Mouse (Mus musculus) left cerebral cortex, adult 2 months (tissue): ENCODE results near the gene Gimap5. TPM values are rescaled to one million over a fixed set of nuclear protein-coding genes. Genes with fewer than 3 reads are reported as not detected.
A peak's percentile ranks its signal among the peaks of the same experiment; 100 is the strongest.

ENCODE experiments used
- DNase-seq, 2 experiments: peaks; one replicate each; pipeline ENCODE4 v3.0.0; 2021 to 2022; ENCODE audit warnings: low spot score in 2 of 2, mixed read lengths in 1 of 2; ENCODE audit errors: extremely low spot score in 1 of 2
- H3K27ac ChIP-seq: fragments of 200-600 bp; 2 replicates; pipeline ENCODE4 v1.8.1; 2022
- H3K4me3 ChIP-seq: fragments of 200-600 bp; 2 replicates; pipeline ENCODE4 v1.8.1; 2022
- CTCF ChIP-seq: fragments of 200-600 bp; IDR thresholded peaks from 2 replicates; pipeline ENCODE4 v1.8.1; 2022; ENCODE audit warnings: antibody characterized with exemption, mild to moderate bottlenecking, moderate library complexity
- intact Hi-C: fragments of 180-260 bp; cut with DNase I; formaldehyde crosslinking; loops from one replicate; pipeline ENCODE4 v1.15.1; 2025
- total RNA-seq, 2 experiments: library from RNA; stranded (reverse); gene quantifications; 2 replicates each; pipeline ENCODE4 v1.2.3; 2021

Gene Gimap5
- total RNA-seq, 2 experiments from 2014 or later = 0.81 to 2.1 TPM

DNA sequence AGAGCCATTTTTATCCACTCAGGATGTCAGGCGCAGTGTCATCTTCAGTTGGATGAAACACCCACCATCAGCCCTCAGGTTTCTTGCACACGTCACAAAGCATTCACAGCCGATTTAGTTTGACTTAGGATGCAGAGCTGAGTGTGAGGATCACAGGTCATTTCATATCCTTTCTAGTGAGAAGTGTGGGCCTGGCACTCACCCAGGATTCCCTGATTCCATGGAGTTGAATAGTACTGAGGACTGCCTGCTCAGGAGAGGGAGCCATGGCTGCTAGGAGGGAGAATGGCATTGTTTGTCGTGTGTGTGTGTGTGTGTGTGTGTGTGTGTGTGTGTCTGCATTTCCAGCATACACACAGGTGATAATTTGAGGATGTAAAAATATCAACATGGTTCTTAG is 25.7 kb upstream of the Gimap5 start:
- no peak for TF ChIP-seq CTCF
- no peak for DNase-seq
- Histone ChIP-seq H3K4me3 (no peak overlapping the region), H3K27ac (no peak overlapping the region)
- intact Hi-C loops = no loop called here

DNA sequence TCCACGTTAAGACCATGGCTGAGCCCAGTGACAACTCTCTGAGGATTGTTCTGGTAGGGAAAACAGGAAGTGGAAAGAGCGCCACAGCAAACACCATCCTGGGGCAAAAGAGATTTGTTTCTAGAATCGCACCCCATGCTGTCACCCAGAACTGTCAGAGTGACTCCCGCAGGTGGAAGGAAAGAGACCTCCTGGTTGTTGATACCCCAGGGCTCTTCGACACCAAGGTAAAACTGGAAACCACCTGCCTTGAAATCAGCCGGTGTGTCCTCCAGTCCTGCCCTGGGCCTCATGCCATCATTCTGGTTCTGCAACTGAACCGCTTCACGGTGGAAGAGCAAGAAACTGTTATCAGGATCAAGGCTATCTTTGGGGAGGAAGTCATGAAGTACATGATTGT is 22.5 kb upstream of the Gimap5 start:
- H3K27ac ChIP-seq = no peak overlapping the region
- no peak for TF ChIP-seq CTCF
- no peak for DNase-seq
- H3K4me3 ChIP-seq = no peak overlapping the region
- intact Hi-C loops = no loop called here

DNA sequence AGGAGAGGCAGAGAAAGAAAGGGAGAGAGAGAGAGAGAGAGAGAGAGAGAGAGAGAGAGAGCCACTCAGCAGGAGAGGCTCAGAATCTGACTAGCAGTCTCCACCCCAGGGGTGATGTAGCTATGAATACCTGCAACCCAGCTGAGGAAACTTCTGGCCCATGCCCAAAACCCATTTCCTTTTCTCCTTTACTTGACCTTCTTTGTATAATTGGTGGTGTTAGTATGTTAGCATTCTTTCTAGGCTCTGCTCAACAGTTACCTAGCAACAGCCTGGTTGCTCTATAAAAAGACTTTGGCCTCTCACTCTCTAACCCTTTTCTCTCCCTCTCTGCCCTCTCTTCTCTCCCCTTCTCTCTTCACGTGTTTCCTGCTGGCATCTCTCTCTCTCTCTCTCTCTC is 20.5 kb upstream of the Gimap5 start:
- intact Hi-C loops = no loop called here
- TF ChIP-seq CTCF = no peak
- Histone ChIP-seq H3K27ac (no peak overlapping the region), H3K4me3 (no peak overlapping the region)
- peak in 1 of 2 experiments; percentile 20 for DNase-seq

DNA sequence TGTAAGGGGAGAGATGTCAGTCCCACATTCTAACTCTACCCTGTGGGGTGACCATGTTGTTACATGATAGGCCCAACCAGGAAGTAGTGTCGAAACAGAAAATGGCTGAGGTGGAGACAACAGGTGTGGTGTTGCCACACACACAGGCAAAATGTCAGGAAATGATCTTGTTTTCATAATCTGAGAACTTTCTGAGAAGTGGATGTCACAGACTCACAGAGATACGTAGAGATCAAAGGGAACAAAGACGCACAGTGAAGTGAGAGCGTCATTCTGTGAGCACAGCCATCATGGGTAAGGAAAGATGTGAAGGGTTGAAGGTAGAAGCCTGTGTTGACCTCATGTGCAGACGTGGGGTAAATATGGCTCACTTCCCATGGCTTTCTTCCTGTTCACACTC is 18.2 kb upstream of the Gimap5 start:
- Histone ChIP-seq H3K4me3 (no peak overlapping the region), H3K27ac (no peak overlapping the region)
- intact Hi-C loops = no loop called here
- no peak for TF ChIP-seq CTCF
- DNase-seq = no peak

DNA sequence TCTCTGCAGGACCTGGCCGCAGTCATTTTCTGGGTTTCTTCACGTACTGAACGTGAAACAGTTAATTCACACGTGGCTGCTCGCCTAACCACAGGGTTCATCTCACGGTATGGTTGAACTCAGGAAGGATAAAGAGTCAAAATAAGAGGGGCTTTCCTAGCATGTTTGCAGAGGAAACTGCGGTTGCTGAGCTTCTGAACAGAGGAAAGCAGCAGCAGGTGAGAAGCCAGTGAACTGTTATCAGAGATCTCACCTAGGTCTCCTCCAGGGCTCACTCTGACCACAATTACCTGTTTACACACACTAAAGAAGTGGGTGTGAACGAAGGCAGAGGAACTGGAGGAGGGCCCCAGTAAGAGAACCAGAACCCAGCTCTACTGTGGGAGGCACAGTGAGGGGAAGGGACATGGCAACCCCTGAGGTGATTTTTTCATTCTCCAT is 13.1 kb upstream of the Gimap5 start:
- Histone ChIP-seq H3K4me3 (no peak overlapping the region), H3K27ac (no peak overlapping the region)
- no peak for DNase-seq
- no peak for TF ChIP-seq CTCF
- intact Hi-C loops = no loop called here

DNA sequence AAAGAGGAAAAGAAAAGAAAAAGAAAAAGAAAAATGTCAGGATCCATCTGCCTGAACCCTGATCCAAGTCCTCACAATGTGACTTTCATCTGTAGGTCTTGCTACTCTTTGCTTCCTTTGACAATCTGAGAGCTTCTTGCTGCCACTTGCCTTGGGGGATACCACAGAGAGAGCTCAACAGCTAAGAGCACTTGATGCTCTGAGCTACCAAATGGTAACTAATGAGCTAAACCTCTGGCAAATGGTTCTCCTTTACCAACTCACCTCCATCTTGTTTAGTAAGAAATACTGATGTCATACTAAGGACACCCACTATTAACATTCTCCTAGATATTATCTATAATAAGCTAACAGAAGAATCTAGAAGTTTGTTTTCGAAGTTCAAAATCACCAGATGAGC is 12.3 kb upstream of the Gimap5 start:
- no peak for DNase-seq
- intact Hi-C loops = no loop called here
- no peak overlapping the region for H3K27ac ChIP-seq
- no peak for TF ChIP-seq CTCF
- no peak overlapping the region for H3K4me3 ChIP-seq

DNA sequence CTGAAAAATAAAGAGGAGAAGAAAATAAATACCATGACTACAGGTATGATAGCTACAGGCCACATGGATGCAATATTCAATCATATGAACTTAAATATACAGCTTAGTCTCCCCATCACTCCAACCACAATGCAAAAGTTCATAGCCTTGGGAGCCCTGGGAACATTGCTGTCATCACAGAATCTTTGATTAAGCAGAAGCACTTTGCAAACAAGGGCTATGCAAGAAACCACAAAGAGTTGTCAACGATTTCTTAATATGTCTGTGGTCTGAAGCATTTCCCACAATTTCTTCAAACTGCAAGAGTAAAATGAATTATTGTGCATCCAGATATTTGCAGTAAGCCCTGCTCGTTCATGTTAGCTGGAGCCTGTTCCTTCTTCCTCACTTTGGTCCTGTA is 8.9 kb upstream of the Gimap5 start:
- no peak for DNase-seq
- no peak for TF ChIP-seq CTCF
- no peak overlapping the region for H3K27ac ChIP-seq

DNA sequence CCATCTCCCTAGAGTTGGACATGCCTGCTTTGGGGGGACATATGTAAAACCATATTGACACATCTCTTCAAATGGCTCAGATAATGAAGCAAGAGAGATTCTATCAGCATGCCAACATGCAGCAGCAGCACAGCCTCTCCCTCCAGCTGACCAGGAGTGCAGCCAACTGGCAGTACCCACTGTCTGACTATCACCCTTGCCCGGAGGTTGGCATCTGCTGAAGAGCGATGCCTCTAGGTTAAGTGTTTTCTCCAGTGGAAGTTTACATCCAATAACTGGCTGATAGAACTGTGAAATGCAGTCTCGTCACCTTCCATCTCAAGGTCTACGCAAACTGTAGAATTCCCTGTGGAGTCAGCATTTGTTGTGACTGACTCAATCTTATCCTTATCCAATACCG is 8.3 kb upstream of the Gimap5 start:
- intact Hi-C loops = no loop called here
- DNase-seq = no peak
- TF ChIP-seq CTCF = no peak

More for the DNA sequence above, 8.9 kb upstream of the Gimap5 start:
- no peak overlapping the region for H3K4me3 ChIP-seq
- intact Hi-C loops = no loop called here

DNA sequence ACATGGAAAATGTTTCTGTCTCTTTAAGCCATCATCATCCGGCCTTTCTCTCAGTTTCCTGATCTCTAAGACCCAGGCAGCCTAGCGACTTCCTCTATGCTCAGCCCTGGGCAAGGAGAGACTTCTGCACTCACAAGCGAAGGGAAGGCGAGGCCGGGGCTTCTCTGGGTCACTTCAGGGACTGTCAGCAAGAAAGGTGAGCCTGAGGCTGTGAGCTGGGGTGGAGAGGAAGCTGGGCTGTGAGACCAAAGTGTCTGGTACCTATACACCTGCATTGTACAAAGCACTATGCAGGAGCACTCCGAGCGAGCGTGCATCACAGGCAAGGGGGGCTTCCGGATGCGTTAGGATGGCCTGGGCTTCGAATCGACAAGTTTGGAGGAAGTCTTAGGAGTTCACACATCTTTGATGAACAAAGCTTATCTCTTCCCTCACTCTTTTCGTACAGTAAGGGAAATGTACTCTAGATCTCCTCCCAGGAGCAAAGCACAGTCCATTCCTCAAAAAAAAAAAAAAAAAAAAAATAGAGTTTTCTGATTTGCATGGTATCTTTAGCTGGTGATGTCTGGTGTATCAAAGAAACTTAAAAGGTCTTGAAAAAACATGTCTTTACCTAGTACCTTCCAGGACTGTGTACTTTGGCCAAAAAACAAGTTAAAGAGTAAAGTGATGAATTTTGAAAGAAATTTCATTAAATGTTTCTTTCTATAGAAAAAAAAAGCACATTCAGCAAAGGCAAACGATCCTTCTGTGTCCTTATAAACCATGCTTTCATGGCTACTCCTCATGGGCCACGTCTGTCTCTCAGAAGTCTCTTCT is 6.8 kb upstream of the Gimap5 start, which contains the start of gene Gimap1:
Gimap1 (plus strand) TSS at position 94 of the 819 bp plus-strand sequence.
- no peak for TF ChIP-seq CTCF
- Histone ChIP-seq H3K27ac (no peak within 1 kb of the TSS), H3K4me3 (peak within 1 kb of the TSS; percentile 24)
- no peak for DNase-seq
- intact Hi-C loops = no loop called here

More for the DNA sequence above, 8.3 kb upstream of the Gimap5 start:
- Histone ChIP-seq H3K4me3 (no peak overlapping the region), H3K27ac (no peak overlapping the region)

DNA sequence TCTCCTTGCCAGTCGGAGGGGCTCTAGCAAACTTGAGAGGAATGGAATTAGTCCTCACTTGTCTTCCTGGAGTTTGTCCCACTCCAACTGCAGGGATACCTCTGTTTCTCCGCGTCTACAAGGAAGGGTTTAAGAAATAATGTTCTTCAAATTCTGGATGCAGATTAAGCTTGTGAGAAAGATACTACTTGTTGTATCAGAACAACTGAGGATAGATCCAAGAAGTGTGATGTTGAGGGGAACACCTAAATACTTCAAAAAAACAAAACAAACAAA is 6.3 kb upstream of the Gimap5 start:
- Histone ChIP-seq H3K27ac (no peak overlapping the region), H3K4me3 (no peak overlapping the region)
- no peak for TF ChIP-seq CTCF
- intact Hi-C loops = no loop called here
- DNase-seq = no peak

DNA sequence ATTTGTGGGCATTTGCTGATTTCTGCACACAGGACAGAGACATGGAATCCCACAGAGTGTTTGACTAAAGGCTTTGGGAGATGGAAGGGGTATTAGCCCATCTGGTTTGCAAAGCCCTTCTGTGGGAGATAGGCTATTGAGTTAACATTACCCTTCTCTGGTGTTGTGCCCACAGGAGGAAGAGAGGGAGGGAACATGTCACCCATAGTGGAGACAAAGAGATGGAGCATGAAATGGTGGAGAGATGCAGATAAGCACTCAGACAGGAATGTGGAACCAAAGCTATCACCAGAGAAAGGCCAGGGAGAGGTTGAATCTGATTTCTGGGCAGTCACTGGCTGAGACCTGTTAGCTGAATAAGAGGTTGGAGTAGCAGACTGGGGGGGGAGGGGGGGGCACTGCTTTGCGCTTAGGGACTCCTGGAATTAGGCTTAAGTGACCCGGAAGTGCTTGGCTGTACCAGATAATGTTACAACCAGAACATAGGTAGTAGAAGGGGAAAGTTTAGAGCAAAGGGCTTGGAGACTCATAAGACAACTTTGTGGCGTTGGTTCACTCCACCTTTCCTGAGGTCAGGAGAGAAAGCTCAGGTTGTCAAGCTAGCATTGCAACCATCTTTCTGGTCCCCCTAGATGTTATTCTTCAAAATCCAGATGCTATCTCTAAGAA is 5.4 kb upstream of the Gimap5 start:
- no peak for DNase-seq
- intact Hi-C loops = no loop called here
- Histone ChIP-seq H3K4me3 (no peak overlapping the region), H3K27ac (no peak overlapping the region)
- no peak for TF ChIP-seq CTCF

DNA sequence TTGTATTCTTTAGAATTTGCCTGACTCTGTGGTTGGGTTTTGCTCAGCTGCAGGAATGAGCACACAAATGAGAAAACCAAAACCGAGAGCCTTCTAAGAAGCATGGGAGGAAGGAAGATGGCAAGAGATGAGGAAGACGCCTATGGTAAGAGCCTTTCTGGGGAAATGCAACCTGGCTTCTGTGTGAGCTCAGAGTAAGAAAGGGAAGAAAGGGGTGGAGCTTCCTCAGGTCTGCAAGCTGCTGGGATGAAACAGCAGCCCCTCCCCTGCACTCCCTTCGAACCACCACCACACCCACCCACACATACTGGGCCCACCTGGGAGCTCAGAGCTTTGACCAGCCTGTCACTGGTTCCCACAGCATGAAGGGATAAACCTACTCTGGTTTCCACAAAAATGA is 4.7 kb upstream of the Gimap5 start:
- no peak overlapping the region for H3K4me3 ChIP-seq
- no peak for TF ChIP-seq CTCF
- DNase-seq = no peak
- no peak overlapping the region for H3K27ac ChIP-seq
- intact Hi-C loops = no loop called here
